Mouse (Mus musculus) G1E-ER4 (cell line): ENCODE measurements around the gene Casp2. TPM values are rescaled to one million over a fixed set of nuclear protein-coding genes. Genes with fewer than 3 reads are reported as not detected.

Experiments
- GATA1 ChIP-seq: IDR thresholded peaks from one replicate; pipeline ENCODE4 v1.8.0; 2012; ENCODE audit warnings: low read length, inconsistent platforms
- polyA plus RNA-seq: library from polyadenylated mRNA; stranded (reverse); fragments of >175 nt; gene quantifications from 2 replicates; pipeline ENCODE4 v1.2.3, GENCODE M21; 2012

The Casp2 gene
- 4.3 and 6.7 TPM in 2 replicates for polyA plus RNA-seq

- TF ChIP-seq GATA1 = no peak
These were observed at the start of gene Casp2 for GRCm38 (mm10) chr6:42264626-42265312. TSS of gene Casp2 (plus strand) at chr6:42264985.

- TF ChIP-seq GATA1 = no peak
These were observed 49.8 kb upstream of the Casp2 start, which contains the start of gene Tas2r144 for GRCm38 (mm10) chr6:42215028-42215427. TSS of gene Tas2r144 (plus strand) at chr6:42215328.

GRCm38 (mm10) chr6:42222286-42222685, 42.5 kb upstream of the Casp2 start:
- TF ChIP-seq GATA1 = no peak

- TF ChIP-seq GATA1 = no peak
These were observed 39.7 kb upstream of the Casp2 start for GRCm38 (mm10) chr6:42225046-42225445.

GRCm38 (mm10) chr6:42227240-42228101, 37.3 kb upstream of the Casp2 start:
- no peak for TF ChIP-seq GATA1

GRCm38 (mm10) chr6:42229610-42230009, 35.2 kb upstream of the Casp2 start:
- TF ChIP-seq GATA1 = no peak

GRCm38 (mm10) chr6:42231191-42231590, 33.6 kb upstream of the Casp2 start:
- TF ChIP-seq GATA1 = no peak

GRCm38 (mm10) chr6:42237276-42237805, 27.4 kb upstream of the Casp2 start:
- no peak for TF ChIP-seq GATA1

- TF ChIP-seq GATA1 = no peak
These were observed 23.3 kb upstream of the Casp2 start for GRCm38 (mm10) chr6:42241311-42242045.

- no peak for TF ChIP-seq GATA1
These were observed 19.0 kb upstream of the Casp2 start, which contains the start of gene Gstk1 for GRCm38 (mm10) chr6:42245711-42246353. TSS of gene Gstk1 (plus strand) at chr6:42245935.

GRCm38 (mm10) chr6:42247173-42247572, 17.6 kb upstream of the Casp2 start:
- no peak for TF ChIP-seq GATA1

- TF ChIP-seq GATA1 = no peak
These were observed 16.8 kb upstream of the Casp2 start for GRCm38 (mm10) chr6:42247981-42248380.

- no peak for TF ChIP-seq GATA1
These were observed 13.0 kb upstream of the Casp2 start for GRCm38 (mm10) chr6:42251791-42252190.

GRCm38 (mm10) chr6:42253103-42253502, 11.7 kb upstream of the Casp2 start:
- TF ChIP-seq GATA1 = no peak

- TF ChIP-seq GATA1 = no peak
These were observed 7.4 kb upstream of the Casp2 start for GRCm38 (mm10) chr6:42257303-42257863.

GRCm38 (mm10) chr6:42260430-42260829, 4.4 kb upstream of the Casp2 start:
- TF ChIP-seq GATA1 = no peak
